In the genomic region with DNA sequence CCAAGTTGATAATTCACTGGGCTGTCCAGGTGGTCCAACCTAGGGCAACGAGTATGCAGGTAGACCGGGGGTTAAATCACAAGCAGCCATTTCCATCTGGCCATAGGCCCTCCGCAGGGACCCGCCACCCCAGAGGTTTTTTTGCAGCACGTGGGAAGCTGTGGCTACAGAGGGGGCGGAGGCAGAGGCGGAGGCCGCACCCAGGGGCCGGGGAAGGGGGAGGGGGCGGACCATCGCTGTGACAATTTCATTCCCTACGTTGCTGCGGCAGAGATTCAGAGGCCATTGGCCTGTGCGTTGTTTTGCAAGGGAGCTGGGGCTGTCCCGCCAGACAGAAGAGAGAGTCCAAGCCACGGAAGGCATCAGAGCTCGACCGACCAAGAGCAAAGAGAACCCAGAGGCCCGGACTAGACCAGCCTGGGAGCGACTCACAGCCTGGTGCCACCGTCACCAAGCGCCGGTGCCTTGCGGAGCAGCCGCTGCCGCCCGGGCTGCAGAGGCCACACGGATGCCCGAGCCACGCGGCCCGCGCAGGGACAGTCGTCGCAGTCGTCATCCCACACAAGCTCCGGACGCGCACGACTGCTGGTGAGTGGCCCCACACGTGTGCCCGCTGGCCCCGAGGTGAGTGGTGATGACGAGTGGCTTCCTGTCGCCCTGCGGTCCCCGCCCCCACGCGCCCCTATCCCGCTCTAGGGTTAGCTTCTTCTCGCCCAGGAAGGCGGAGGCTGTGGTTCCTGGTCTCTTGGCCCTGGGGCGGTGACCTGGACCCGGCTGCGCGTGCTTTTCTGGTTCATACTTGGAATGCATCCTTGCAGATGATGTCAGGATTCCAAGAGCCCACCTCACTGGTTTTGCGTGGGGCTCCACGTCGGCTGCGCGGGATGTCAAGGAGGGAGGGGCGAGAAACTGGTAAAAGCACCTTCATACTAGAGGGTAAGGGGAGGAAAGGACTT, we compare ENCODE assay signal across 8 mouse cellular contexts. TPM values are rescaled to one million over a fixed set of nuclear protein-coding genes. Genes with fewer than 3 reads are reported as not detected.
DNase-seq lines count a peak whose midpoint lies in the region; ATAC-seq lines count a peak whose summit lies in the region.

Gene Stambpl1, plus strand, starts transcription at position 222 of the 956 bp plus-strand sequence.

- H3K4me2 ChIP-seq in forebrain, embryonic 15.5 days (replicated peaks): peak within 1 kb of the TSS; percentile 89
- H3K4me2 ChIP-seq in liver, embryonic 16.5 days (ENCODE audit: low read depth, low read length): peak within 1 kb of the TSS; percentile 81
- peak within 1 kb of the TSS; percentile 97 for H3K4me2 ChIP-seq in neural tube, embryonic 12.5 days (replicated peaks)

- H3K4me3 ChIP-seq in forebrain, embryonic 15.5 days: peak within 1 kb of the TSS; percentile 75
- H3K4me3 ChIP-seq in liver, embryonic 16.5 days (ENCODE audit: low read depth, low read length): peak within 1 kb of the TSS; percentile 69
- H3K4me3 ChIP-seq in neural tube, embryonic 12.5 days: peak within 1 kb of the TSS; percentile 67

- peak; percentile 82 for ATAC-seq in cerebellum, adult (ENCODE audit: insufficient number of reproducible peaks, low FRiP score, low TSS enrichment)
- peak; percentile 89 for ATAC-seq in forebrain, embryonic 15.5 days (replicated peaks)
- peak; percentile 80 for ATAC-seq in liver, embryonic 16.5 days (ENCODE audit: low read depth)
- ATAC-seq in neural tube, embryonic 12.5 days (ENCODE audit: low FRiP score, low read depth): peak; percentile 85

- no peaks in the 10 kb centered on the region for H3K9me3 ChIP-seq in forebrain, embryonic 15.5 days
- H3K9me3 ChIP-seq in liver, embryonic 16.5 days (replicated peaks; ENCODE audit: control insufficient read depth, low read length): no peaks in the 10 kb centered on the region
- no peaks in the 10 kb centered on the region for H3K9me3 ChIP-seq in neural tube, embryonic 12.5 days

- H3K9ac ChIP-seq in forebrain, embryonic 15.5 days (replicated peaks): peak within 1 kb of the TSS; percentile 65
- peak within 1 kb of the TSS; percentile 51 for H3K9ac ChIP-seq in liver, embryonic 16.5 days (ENCODE audit: low read depth, low read length)
- H3K9ac ChIP-seq in neural tube, embryonic 12.5 days: peak within 1 kb of the TSS; percentile 57

- H3K36me3 ChIP-seq in forebrain, embryonic 15.5 days: no peaks in the 10 kb centered on the region
- H3K36me3 ChIP-seq in liver, embryonic 16.5 days (ENCODE audit: control insufficient read depth, insufficient read depth): no peaks in the 10 kb centered on the region
- no peaks in the 10 kb centered on the region for H3K36me3 ChIP-seq in neural tube, embryonic 12.5 days

- peak within 1 kb of the TSS; percentile 47; the same call in 1 of the 2 replicates for H3K27ac ChIP-seq in forebrain, embryonic 15.5 days (replicated peaks)
- H3K27ac ChIP-seq in liver, embryonic 16.5 days (ENCODE audit: low read length): peak within 1 kb of the TSS; percentile 70
- no peak within 1 kb of the TSS for H3K27ac ChIP-seq in neural tube, embryonic 12.5 days

- DNase-seq in CD8-positive naive resting alpha-beta T cell, adult 2 months (ENCODE audit: low read depth in 2 of 2, low spot score in 2 of 2): peak; percentile 76 to 81
- peak; percentile 73 to 75 for DNase-seq in heart, postnatal 14 days
- DNase-seq in large intestine, adult 2 months (ENCODE audit: low read depth, low spot score): no peak
- peak; percentile 66 for DNase-seq in telencephalon, adult 2 months (ENCODE audit: low read depth, low spot score)

- WGBS in forebrain, embryonic 15.5 days: under 1% methylated on average over 62 of the region's 62 CpGs
- under 1% methylated on average over 62 of the region's 62 CpGs for WGBS in large intestine, adult 2 months
- under 1% methylated on average over 62 of the region's 62 CpGs for WGBS in liver, embryonic 16.5 days (ENCODE audit: insufficient replicate concordance)
- under 1% methylated on average over 62 of the region's 62 CpGs for WGBS in neural tube, embryonic 12.5 days

- H3K27me3 ChIP-seq in forebrain, embryonic 15.5 days: no peaks in the 10 kb centered on the region
- H3K27me3 ChIP-seq in liver, embryonic 16.5 days (ENCODE audit: control insufficient read depth, insufficient read depth, low read depth, low read length): no peaks in the 10 kb centered on the region
- no peaks in the 10 kb centered on the region for H3K27me3 ChIP-seq in neural tube, embryonic 12.5 days (replicated peaks)

- peaks cover 8% of the 10 kb centered on the region; the same call in 1 of the 2 replicates for H3K4me1 ChIP-seq in forebrain, embryonic 15.5 days
- H3K4me1 ChIP-seq in liver, embryonic 16.5 days (ENCODE audit: control insufficient read depth, low read depth, low read length): peaks cover 4% of the 10 kb centered on the region
- H3K4me1 ChIP-seq in neural tube, embryonic 12.5 days: no peaks in the 10 kb centered on the region

- intact Hi-C loops in heart, postnatal 14 days (cut with DNase I): no loop called here

RNA-seq across cellular contexts. Expression of gene Stambpl1, which starts in this region (rescaled TPM):
- polyA plus RNA-seq in forebrain, embryonic 15.5 days (2015; fragmentation: Nextera tagmentation; extraction: Ambion mirVana): 7.1 and 7.5 TPM in 2 replicates
- total RNA-seq in heart, postnatal 14 days (2021): 1 to 10 TPM; 4.6 to 4.9 TPM
- polyA plus RNA-seq in large intestine, adult 2 months (2012; rRNA removed): 14.0 and 17.4 TPM in 2 replicates
- polyA plus RNA-seq in liver, embryonic 16.5 days (2015; fragmentation: Nextera tagmentation; extraction: Ambion mirVana): 6.2 TPM in 2 replicates
- 5.8 and 6.8 TPM in 2 replicates for polyA plus RNA-seq in neural tube, embryonic 12.5 days (2016; fragmentation: Nextera tagmentation; extraction: Ambion mirVana)
